Mouse (Mus musculus) cerebellum, postnatal 4 days (tissue): ENCODE measurements around the gene Negr1.

ENCODE experiments used
- DNase-seq, 2 experiments: peaks; one replicate each; pipeline ENCODE4 v3.0.0; 2022; ENCODE audit warnings: low spot score in 2 of 2, mixed read lengths in 1 of 2

The Negr1 gene

GRCm38 (mm10) chr3:156796061-156796691 is 234.6 kb downstream of the Negr1 start:
- no peak for DNase-seq

- no peak for DNase-seq
These were observed 237.6 kb downstream of the Negr1 start for GRCm38 (mm10) chr3:156799228-156799627.

GRCm38 (mm10) chr3:156809836-156810235 is 248.2 kb downstream of the Negr1 start:
- no peak for DNase-seq

GRCm38 (mm10) chr3:156816938-156817337 is 255.3 kb downstream of the Negr1 start:
- no peak for DNase-seq

DNA sequence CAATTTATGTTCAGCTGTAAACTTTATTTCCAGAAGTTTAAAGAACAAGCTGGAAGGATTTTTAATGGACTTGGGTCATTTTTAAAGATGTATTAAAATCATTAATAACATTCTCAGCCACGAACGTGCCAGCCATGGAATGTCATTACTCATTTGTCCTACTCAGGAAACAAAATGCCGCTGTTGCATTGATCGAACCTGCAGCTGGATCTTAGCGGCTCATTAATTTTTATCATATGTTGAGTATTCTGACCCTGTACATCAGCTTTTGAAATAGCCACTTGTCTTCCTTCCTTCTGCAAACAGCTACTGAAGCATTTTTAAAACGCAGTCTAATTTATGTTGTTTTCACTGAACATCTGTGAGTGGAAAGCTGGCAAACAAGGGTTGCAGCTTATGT is 255.9 kb downstream of the Negr1 start:
- no peak for DNase-seq

DNA sequence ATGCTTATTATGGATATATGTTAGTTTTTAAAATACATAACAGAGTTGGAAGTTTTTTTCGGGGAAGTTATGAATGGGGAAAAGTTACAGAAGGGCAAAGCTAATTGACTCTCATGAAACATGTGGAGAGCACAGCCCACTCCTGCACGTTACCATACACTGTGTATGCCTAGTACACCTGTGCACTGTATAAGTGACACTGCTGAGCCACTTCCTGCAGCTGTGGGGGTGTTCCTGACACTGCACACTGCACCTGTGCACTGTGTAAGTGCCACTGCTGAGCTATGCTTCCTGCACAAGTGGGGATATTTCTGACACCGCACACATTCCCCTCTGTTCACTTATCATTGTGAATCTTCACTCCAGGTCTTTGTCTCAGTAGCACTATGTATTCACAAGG is 261.4 kb downstream of the Negr1 start:
- DNase-seq = no peak

DNA sequence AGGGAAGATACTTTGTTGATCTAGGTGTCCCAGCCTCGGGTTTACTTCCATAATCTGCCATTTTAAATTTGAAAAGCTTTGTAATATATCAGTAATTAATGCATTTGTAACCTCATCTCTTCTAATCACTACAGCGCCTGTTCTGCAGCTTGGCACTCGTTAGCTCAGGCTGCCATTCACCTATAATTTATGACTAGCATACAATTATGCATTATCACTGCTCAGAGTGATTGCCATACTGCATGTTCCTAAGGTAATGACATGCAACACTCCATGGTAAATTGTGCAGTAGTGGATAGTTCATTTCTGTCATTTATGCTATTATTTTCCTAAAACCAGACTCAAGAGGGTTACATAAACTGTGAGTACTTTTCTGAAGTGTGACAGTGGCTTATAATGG is 272.3 kb downstream of the Negr1 start:
- no peak for DNase-seq

GRCm38 (mm10) chr3:156838550-156838949 is 277.0 kb downstream of the Negr1 start:
- no peak for DNase-seq

DNA sequence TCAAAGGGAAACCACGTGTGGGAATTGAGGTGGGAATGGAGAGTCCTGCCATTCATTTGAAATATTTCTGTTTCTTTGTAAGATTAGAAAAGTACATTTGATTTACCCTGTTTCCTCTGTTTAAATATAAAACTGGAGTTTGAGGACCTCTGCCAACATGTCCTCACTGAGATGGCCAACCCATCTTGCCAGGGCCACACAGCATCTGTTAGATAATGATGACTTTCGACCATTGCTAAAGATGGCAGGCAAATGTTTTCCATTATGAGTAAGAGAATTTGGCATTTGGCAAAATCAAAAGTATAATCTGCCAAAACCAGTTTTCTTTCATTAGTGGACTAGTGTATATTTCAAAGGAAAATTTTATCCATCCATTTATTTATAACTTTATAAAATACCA is 286.8 kb downstream of the Negr1 start:
- no peak for DNase-seq

DNA sequence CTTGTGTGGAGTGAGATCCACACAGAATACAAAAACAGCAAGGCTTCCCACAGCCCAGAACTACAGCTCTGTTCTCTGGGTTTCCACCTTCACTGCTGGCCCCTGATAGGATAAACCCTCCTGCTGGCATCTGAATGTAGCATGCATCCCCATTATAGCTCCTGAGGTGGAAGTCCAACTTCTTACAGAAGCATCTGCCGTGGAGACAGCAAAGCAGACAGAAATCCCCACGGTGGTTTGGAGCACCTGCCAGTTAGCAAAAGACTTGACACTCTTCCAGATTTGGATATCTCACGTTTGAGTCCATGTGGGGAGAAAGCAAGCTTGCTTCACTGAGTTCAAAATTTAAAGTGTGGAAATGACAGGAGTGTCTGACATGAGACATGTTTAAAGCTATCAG is 290.3 kb downstream of the Negr1 start:
- no peak for DNase-seq

GRCm38 (mm10) chr3:156870239-156870921 is 308.8 kb downstream of the Negr1 start:
- no peak for DNase-seq

DNA sequence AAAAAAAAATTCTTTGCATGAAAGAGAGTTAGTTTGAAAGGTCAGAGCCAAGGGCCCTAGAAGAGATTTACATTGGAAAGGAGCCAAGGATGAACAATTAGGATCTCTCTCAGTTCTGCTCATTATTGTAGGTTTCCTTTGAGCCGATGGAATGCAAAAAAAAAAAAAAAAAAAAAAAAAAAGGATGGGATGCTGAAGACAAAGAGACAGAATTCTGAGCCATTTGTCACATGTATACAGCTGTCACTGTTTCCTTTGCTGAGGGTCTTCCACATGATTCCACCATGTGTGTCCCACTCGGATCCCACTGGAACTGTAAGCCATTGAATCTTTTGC is 309.3 kb downstream of the Negr1 start:
- no peak for DNase-seq

DNA sequence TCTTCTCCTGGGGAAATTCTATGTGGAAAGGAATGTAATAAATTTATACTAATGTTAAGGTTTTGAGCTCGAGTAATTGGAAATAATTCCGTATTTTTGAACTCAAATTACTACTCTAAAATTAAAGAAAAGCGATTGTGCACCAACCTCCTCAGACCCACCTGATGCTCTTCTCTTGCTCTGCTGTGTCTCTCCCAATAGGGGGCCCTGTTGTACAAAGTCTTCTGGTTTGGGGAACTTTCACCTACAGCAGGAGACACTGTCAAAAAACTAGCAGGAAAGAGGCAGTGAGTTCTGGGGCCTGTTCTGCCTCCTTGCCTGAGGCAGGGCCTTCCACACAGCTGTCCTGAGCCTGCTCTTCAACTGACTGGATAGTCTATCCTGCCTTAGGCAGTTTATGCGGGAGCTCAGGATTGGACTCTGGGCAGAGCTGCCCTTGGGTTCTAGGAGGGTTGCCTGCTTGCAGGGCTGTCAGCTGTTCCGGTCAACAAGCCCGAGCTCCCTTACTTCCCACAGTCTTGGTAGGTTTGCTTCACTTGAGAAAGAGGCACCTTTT is 310.1 kb downstream of the Negr1 start:
- DNase-seq = no peak

- DNase-seq = no peak
These were observed 315.0 kb downstream of the Negr1 start for GRCm38 (mm10) chr3:156876551-156876950.

DNA sequence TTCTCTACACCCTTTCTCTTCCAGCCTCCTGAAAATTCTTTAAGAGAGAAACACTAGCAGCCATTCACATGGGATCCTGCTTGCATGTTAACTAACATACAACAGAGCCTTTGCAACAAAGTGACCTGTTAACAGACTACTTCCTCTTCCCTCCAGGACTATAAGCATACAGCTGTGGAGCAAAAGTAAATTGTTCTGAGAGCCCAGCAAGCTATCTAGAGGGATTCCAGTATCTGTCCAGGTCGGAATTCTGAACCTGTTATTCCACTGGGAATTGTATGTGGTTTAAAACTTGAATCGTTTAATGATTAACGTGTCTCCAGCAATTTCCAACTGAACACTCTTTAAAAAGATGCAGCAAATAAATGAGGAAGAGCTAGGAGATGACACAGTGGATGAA is 320.5 kb downstream of the Negr1 start:
- DNase-seq = no peak

GRCm38 (mm10) chr3:156883873-156884272 is 322.3 kb downstream of the Negr1 start:
- DNase-seq = no peak

DNA sequence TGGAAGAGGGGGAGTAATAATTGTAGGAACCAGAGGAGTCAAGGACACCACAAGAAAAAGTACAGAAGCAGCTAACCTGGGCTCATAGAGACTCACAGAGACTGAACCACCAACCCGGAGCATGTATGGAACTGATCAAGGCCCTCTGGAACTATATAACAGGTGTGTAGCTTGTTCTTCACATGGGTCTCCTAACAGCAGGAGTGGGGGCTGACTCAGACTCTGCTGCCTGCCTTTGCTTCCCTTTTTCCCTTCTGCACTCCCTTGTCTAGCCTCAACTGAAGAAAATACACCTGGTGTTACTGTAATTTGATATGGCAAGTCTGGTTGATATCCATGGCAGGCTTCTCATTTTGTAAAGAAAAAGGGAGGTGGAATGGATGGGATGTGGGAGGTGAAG is 324.1 kb downstream of the Negr1 start:
- DNase-seq = no peak

GRCm38 (mm10) chr3:156886915-156887314 is 325.3 kb downstream of the Negr1 start:
- no peak for DNase-seq

GRCm38 (mm10) chr3:156890986-156891385 is 329.4 kb downstream of the Negr1 start:
- DNase-seq = no peak

DNA sequence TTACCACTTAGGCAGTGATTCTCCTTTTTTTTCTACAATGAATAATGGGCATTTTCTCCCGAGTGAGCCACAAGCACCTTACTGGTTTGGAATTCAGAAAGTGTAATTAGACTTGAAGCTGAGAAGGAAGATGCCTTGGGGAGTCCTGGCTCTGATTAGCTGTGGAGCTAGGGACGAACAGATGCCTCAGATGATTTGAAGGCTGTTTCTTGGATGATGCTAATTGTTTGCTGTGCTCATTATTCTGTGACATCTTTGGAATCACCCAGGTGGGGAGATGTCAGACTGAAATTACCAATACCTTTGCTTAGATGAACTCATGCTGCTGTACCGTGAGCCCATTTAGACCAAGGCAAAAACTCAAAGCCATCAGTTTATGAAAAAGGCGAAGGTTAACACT is 333.7 kb downstream of the Negr1 start:
- DNase-seq = no peak

- no peak for DNase-seq
These were observed 334.5 kb downstream of the Negr1 start for GRCm38 (mm10) chr3:156896106-156896505.

- no peak for DNase-seq
These were observed 335.0 kb downstream of the Negr1 start for GRCm38 (mm10) chr3:156896552-156896951.

GRCm38 (mm10) chr3:156901140-156901539 is 339.5 kb downstream of the Negr1 start:
- no peak for DNase-seq
